Mouse (Mus musculus): ENCODE results near the gene Ctnnb1. TPM values are rescaled to one million over a fixed set of nuclear protein-coding genes. Genes with fewer than 3 reads are reported as not detected.
"Not testable (repeated sequence)": the region's sequence is repeated elsewhere in the genome, so short reads cannot be mapped to it uniquely, and the experiment has no call there.

Ctnnb1 gene
- polyA plus RNA-seq, 1 experiment from 2014 or later, result 377 TPM

- ATAC-seq (ENCODE audit: low read depth), result no peak
- Histone ChIP-seq H3K27me3 (no peaks in the 10 kb centered on the region), H3K4me2 (no peak overlapping the region), H3K36me3 (no peaks in the 10 kb centered on the region), H3K9me3 (no peaks in the 10 kb centered on the region), H3K27ac (replicated peaks) (no peak overlapping the region), H3K4me1 (replicated peaks) (no peaks in the 10 kb centered on the region), H3K9ac (no peak overlapping the region), H3K4me3 (no peak overlapping the region)
- WGBS, result 66% methylated on average over 12 of the region's 12 CpGs
These were observed 28.4 kb upstream of the Ctnnb1 start for GRCm38 (mm10) chr9:120900338-120901274.

DNA sequence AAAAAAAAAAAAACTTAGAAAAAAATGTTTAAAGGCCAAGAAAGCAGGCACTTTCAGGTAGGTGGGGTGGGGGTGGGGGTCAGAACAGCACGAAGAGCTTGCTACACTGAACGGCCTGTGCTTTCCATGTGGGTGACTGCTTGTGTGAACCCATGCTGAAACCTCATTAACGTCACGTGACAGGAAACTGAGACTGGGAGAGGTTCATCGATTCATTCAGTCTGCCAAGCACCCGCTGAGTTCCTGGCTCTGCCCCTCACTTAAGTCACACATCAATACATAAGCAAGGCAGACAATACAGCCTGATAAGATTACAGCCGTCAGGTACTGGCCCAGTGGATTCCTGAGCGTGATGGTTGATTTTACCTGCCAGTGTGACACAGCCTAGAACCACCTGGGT lies 26.5 kb upstream of the Ctnnb1 start:
- Histone ChIP-seq H3K9me3 (no peaks in the 10 kb centered on the region), H3K4me2 (no peak overlapping the region), H3K27ac (replicated peaks) (no peak overlapping the region), H3K36me3 (no peaks in the 10 kb centered on the region), H3K9ac (no peak overlapping the region), H3K4me1 (replicated peaks) (no peaks in the 10 kb centered on the region), H3K27me3 (no peaks in the 10 kb centered on the region), H3K4me3 (no peak overlapping the region)
- 75% methylated on average over 8 of the region's 8 CpGs for WGBS
- ATAC-seq (ENCODE audit: low read depth), result no peak

DNA sequence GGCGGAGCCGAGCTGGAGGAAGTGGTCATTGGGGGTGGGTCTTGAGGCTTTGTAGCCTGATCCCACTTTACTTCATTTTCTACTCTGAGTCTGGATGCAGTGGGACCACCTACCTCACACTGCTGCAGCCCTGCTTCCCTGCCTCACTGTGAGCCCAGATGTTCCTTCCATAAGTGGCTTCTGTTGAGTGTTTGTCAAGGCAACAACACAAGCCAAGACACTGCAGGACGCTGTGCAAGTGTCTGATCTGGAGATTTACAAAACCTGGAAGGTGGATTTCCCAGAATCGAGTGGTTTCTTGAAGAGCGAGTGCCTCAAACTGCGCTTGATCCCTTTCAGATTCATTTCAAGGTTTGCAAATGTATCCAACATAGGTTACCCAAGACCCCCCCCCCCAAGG lies 20.6 kb upstream of the Ctnnb1 start:
- WGBS, result 84% methylated on average over 6 of the region's 6 CpGs
- no peak for ATAC-seq (ENCODE audit: low read depth)
- no peak overlapping the region for H3K4me2 ChIP-seq
- H3K9me3 ChIP-seq, result no peaks in the 10 kb centered on the region
- no peaks in the 10 kb centered on the region for H3K36me3 ChIP-seq
- H3K27ac ChIP-seq (replicated peaks), result no peak overlapping the region
- H3K27me3 ChIP-seq, result no peaks in the 10 kb centered on the region
- no peaks in the 10 kb centered on the region for H3K4me1 ChIP-seq (replicated peaks)
- H3K9ac ChIP-seq, result no peak overlapping the region
- no peak overlapping the region for H3K4me3 ChIP-seq

DNA sequence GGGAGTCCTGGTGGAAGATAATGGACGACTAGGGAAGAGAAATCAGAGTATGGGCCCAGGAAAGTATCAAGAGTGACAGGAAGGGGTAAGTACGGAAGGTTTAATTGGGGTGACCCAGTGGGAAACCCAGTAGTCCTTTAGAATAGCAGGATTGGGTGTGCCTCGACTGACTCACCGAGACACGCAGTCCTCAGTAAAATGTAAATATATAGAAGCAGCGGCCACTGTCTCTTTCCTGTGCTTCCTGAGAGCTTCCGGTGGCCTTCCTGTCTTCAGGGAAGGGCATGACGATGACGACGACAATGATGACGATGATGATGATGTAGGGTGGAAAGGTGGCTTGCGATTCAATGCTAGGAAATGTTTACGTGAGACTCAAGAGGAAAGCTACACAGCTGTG lies 15.9 kb upstream of the Ctnnb1 start:
- WGBS, result 82% methylated on average over 13 of the region's 13 CpGs
- H3K9ac ChIP-seq, result no peak overlapping the region
- ATAC-seq (ENCODE audit: low read depth), result no peak
- no peaks in the 10 kb centered on the region for H3K9me3 ChIP-seq
- no peaks in the 10 kb centered on the region for H3K36me3 ChIP-seq
- no peak overlapping the region for H3K4me2 ChIP-seq
- no peaks in the 10 kb centered on the region for H3K4me1 ChIP-seq (replicated peaks)
- no peak overlapping the region for H3K4me3 ChIP-seq
- H3K27ac ChIP-seq (replicated peaks), result no peak overlapping the region
- no peaks in the 10 kb centered on the region for H3K27me3 ChIP-seq

GRCm38 (mm10) chr9:120914429-120914828 lies 14.6 kb upstream of the Ctnnb1 start:
- no peak overlapping the region for H3K4me3 ChIP-seq
- H3K9me3 ChIP-seq, result no peaks in the 10 kb centered on the region
- 95% methylated on average over 4 of the region's 4 CpGs for WGBS
- H3K4me2 ChIP-seq, result no peak overlapping the region
- H3K4me1 ChIP-seq (replicated peaks), result peaks cover 7% of the 10 kb centered on the region; the same call in 1 of the 2 replicates
- H3K9ac ChIP-seq, result no peak overlapping the region
- no peak for ATAC-seq (ENCODE audit: low read depth)
- no peaks in the 10 kb centered on the region for H3K27me3 ChIP-seq
- H3K36me3 ChIP-seq, result no peaks in the 10 kb centered on the region
- H3K27ac ChIP-seq (replicated peaks), result no peak overlapping the region

DNA sequence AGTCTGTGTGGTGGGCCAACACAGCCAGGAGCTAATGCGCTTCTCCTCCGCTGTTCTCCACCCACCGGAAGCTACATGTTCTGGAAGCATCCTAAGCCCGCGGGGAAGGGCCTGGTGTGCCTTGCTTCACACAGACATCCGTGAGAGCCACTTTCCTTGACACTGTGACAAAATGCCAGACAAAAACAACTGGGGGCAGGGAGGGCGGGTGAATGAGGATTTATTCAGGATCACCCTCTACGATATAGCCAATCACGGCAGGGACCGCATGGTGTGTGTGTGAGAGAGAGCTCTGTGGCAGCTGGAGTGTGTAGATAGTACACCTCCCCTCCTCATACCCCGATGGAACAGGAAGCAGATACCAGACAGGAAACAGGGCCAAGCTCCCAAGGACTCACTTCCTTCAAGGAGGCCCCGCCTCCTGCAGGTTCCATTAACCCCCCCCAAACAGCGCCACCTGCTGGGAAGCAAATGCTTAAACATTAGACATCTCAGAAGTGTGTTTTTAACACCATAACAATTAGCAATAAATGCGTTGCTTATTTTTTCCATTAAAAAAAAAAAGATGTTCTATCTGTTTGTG lies 14.0 kb upstream of the Ctnnb1 start:
- no peak for ATAC-seq (ENCODE audit: low read depth)
- Histone ChIP-seq H3K4me3 (no peak overlapping the region), H3K4me2 (no peak overlapping the region), H3K9me3 (no peaks in the 10 kb centered on the region), H3K36me3 (no peaks in the 10 kb centered on the region), H3K9ac (no peak overlapping the region), H3K4me1 (replicated peaks) (peaks cover 7% of the 10 kb centered on the region; the same call in 1 of the 2 replicates), H3K27ac (replicated peaks) (no peak overlapping the region), H3K27me3 (no peaks in the 10 kb centered on the region)
- WGBS, result 84% methylated on average over 14 of the region's 14 CpGs

- not testable (repeated sequence) for H3K4me1 ChIP-seq (replicated peaks); H3K9ac ChIP-seq; H3K27ac ChIP-seq (replicated peaks); H3K4me3 ChIP-seq; H3K4me2 ChIP-seq; H3K36me3 ChIP-seq; ATAC-seq (ENCODE audit: low read depth); H3K27me3 ChIP-seq; H3K9me3 ChIP-seq
- WGBS, result 94% methylated on average over 2 of the region's 2 CpGs
These were observed 11.4 kb upstream of the Ctnnb1 start for GRCm38 (mm10) chr9:120917619-120918018.

DNA sequence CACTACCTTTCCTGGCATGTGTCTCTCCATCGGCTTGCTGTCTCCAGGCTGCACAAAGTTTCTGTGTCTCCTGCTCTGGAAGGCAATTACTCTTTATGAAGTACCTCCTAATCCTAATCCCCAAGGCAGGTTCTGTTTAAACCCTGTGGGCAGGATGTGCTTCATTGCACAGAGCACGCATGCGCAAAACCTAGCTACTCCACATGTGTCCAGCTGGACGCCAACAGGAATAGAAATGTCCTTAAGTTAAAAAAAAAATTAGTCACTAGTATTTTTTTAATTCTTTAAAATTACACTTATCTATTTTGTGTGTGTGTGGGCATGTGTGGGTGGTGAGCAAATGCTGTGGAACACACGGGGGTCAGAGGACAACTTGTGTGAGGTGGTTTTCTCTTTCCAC lies 10.8 kb upstream of the Ctnnb1 start:
- Histone ChIP-seq H3K4me2 (no peak overlapping the region), H3K9ac (no peak overlapping the region), H3K27ac (replicated peaks) (no peak overlapping the region), H3K4me3 (no peak overlapping the region), H3K27me3 (no peaks in the 10 kb centered on the region), H3K36me3 (no peaks in the 10 kb centered on the region), H3K9me3 (no peaks in the 10 kb centered on the region), H3K4me1 (replicated peaks) (peaks cover 11% of the 10 kb centered on the region; the same call in 1 of the 2 replicates)
- 89% methylated on average over 5 of the region's 5 CpGs for WGBS
- ATAC-seq (ENCODE audit: low read depth), result no peak

DNA sequence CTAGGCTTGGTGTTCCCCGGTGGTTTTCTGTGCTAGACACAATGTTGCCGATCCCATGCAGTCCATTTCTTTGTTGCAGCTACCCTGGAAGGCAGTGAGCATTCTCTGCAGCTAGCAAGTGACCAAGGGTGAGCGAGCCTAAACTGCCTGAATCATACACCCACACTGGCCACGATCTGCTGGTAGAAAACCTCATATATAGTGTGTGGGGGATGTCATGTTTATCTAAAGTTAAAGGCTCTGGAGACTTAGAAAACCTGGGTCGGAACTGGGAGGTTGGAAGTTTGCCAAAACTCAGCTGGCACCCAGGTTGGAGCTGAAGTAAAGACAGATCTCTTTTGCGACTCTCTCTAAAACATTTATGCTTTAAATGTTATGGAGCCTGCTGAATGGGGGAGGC lies 10.4 kb upstream of the Ctnnb1 start:
- Histone ChIP-seq H3K27ac (replicated peaks) (no peak overlapping the region), H3K9me3 (no peaks in the 10 kb centered on the region), H3K4me3 (no peak overlapping the region), H3K36me3 (no peaks in the 10 kb centered on the region), H3K9ac (no peak overlapping the region), H3K27me3 (no peaks in the 10 kb centered on the region), H3K4me1 (replicated peaks) (peaks cover 11% of the 10 kb centered on the region; the same call in 1 of the 2 replicates), H3K4me2 (no peak overlapping the region)
- no peak for ATAC-seq (ENCODE audit: low read depth)
- 53% methylated on average over 6 of the region's 6 CpGs for WGBS

- Histone ChIP-seq H3K4me3 (no peak overlapping the region), H3K9ac (no peak overlapping the region), H3K9me3 (no peaks in the 10 kb centered on the region), H3K27ac (replicated peaks) (no peak overlapping the region), H3K4me2 (no peak overlapping the region), H3K36me3 (no peaks in the 10 kb centered on the region), H3K27me3 (no peaks in the 10 kb centered on the region), H3K4me1 (replicated peaks) (peaks cover 11% of the 10 kb centered on the region; the same call in 1 of the 2 replicates)
- no peak for ATAC-seq (ENCODE audit: low read depth)
- WGBS, result 80% methylated on average over 5 of the region's 5 CpGs
These were observed 9.9 kb upstream of the Ctnnb1 start for GRCm38 (mm10) chr9:120919130-120919529.

GRCm38 (mm10) chr9:120926126-120926525 lies 2.9 kb upstream of the Ctnnb1 start:
- Histone ChIP-seq H3K4me2 (no peak overlapping the region), H3K9ac (no peak overlapping the region), H3K4me1 (replicated peaks) (0 out of 2 replicates have a peak, but pooled peaks cover 4% of the 10 kb centered on the region), H3K4me3 (no peak overlapping the region), H3K36me3 (no peaks in the 10 kb centered on the region), H3K9me3 (no peaks in the 10 kb centered on the region), H3K27me3 (no peaks in the 10 kb centered on the region), H3K27ac (replicated peaks) (no peak overlapping the region)
- ATAC-seq (ENCODE audit: low read depth), result no peak
- 83% methylated on average over 1 of the region's 1 CpGs for WGBS

- Histone ChIP-seq H3K9ac (no peak overlapping the region), H3K4me1 (replicated peaks) (0 out of 2 replicates have a peak, but pooled peaks cover 4% of the 10 kb centered on the region), H3K4me2 (no peak overlapping the region), H3K27ac (replicated peaks) (no peak overlapping the region), H3K36me3 (no peaks in the 10 kb centered on the region), H3K9me3 (no peaks in the 10 kb centered on the region), H3K4me3 (no peak overlapping the region), H3K27me3 (no peaks in the 10 kb centered on the region)
- 31% methylated on average over 9 of the region's 9 CpGs for WGBS
- ATAC-seq (ENCODE audit: low read depth), result no peak
These were observed 1.9 kb upstream of the Ctnnb1 start for GRCm38 (mm10) chr9:120926939-120927606.

Data from neural tube, embryonic 13.5 days (tissue).